Mouse (Mus musculus) heart, adult 2 months (tissue): ENCODE results near the gene Adamts12.

Source experiments
- CTCF ChIP-seq: fragments of 200-600 bp; IDR thresholded peaks from 2 replicates; pipeline ENCODE4 v1.8.1; 2022; ENCODE audit warnings: antibody characterized with exemption, mild to moderate bottlenecking, moderate library complexity
- EP300 ChIP-seq: fragments of 200-500 bp; IDR thresholded peaks from 2 replicates; pipeline ENCODE4 v1.6.1; 2011; ENCODE audit warnings: low read depth, low read length, control low read depth; ENCODE audit not compliant: insufficient read depth
- POLR2A ChIP-seq: fragments of 200-500 bp; IDR thresholded peaks from 2 replicates; pipeline ENCODE4 v1.6.1; 2011; ENCODE audit warnings: mild to moderate bottlenecking, low read depth, low read length, control low read depth; ENCODE audit not compliant: insufficient read depth

GRCm38 (mm10) chr15:11280689-11281264 is 216.2 kb downstream of the Adamts12 start:
- TF ChIP-seq POLR2A (no peak), EP300 (no peak), CTCF (no peak)
